Mouse (Mus musculus) T-helper 1 cell (primary cell): ENCODE results near the gene Rwdd2b.

Experiments
- in situ Hi-C: fragments of 300-600 bp; cut with MboI, MseI; formaldehyde crosslinking; loops from one replicate; pipeline ENCODE4 v1.15.1; 2025; ENCODE audit warnings: high pct_unique_total_duplicates

The Rwdd2b gene

DNA sequence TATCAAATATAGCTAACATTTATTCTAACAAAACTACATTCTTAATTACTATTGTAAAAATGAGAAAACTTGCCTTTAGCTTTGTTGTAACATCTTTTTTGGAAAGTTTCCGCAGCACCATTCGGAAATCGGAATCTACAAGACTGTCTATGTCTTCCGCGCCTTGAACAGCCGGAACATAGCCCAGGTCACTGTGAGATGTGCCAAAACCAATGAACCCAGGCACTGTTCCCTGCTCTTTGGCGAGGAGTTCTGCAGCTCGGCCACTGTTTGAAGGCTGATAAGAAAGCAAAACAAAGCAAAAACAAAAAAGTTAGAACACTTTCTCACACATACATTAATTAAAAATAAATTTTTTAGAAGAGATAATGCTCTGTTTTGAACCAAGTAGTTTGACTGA, 12.9 kb downstream of the Rwdd2b start:
- in situ Hi-C loops = no loop called here

DNA sequence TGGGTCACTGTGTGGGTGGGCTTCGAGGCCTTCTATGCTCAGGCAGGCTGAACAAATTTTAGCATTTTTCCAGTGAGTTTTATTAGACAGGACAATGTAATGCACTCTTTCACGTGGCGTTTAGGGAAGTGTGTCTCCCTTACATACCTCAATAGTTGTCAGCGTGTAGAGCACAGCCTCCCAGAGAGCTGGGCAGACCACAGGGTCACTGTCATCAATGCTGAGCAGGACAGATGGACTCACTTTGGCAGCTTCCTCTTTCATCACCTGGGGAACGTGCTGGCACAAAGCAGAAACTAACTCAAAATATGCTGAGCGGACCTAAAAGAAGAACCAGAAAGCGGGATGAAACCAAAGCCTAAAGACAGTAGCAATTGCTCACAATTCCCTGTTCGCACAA, 19.7 kb downstream of the Rwdd2b start:
- in situ Hi-C loops = no loop called here

DNA sequence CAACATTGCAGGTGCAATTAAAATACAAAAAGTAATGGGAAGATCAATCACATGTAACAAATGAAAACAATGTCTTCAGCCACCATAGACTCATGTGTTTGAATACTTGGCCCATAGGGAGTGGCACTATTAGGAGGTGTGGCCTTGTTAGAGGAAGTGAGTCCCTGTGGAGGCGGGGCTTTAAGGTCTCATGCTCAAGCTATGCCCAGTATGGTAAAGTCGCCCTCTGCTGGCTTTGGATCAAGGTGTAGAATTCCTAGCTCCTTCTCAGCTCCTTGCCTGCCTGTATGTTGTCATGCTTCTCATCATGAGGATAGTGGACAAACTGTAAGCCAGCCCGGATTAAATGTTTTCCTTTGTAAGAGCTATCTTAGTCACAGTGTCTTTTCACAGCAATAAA, 35.4 kb downstream of the Rwdd2b start:
- in situ Hi-C loops = no loop called here

DNA sequence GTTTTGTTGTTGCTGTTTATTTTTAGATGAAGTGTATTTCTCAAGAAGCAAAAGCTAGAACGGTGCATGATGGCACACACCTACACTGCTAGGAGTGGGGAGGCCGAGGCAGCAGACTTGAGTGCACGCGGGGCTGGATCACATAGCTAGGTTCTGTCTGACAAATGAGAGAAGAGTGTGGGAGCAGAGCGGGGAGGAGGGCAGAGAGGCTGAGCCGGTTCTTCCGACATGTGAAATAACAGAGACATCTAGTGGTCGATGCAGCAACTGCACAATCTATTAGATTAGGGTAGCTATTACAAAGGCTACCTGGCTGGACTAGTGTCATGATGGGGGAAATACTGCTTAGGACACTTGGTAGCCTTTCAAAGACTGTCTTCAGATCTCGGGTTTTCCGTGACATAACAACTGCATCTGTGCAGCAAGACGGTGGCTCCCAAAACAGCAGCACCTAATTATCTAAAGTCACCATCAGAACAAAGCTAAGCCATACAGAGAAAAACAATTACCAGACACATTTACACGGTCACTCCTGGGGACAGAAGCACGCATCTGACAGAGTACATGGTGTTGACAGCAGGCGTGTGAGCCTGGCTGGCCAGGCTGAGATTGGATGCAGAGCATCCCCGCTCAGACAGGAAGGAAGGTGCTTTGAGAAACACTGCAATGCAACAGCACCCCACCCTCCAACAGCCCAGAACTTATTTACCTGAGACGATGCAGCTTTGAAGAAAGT, 46.4 kb downstream of the Rwdd2b start:
- in situ Hi-C loops = no loop called here

DNA sequence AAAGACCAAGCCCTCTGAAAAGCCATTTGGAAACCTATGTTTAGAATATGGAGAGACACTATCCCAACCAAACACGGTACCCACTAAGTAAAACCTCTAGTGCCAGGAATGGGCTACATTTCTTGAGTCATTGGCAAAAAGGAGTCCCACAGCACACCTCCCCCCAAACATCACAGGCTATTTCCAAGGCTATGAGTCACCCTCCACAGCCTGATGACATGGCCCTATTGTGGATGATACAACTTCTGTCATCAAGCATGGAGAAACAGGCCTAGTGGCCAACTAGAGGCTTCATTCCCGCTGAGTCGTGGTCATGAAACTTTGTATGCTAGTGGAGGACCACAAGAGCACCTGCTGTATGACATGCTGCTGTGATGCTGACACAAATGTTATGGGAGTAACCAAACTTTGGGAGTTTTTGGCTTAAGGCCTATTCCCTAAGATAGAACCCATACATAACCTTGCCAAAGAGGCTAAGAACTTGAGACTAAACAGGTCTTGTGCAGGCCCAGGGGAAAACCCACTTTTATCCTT, 52.9 kb downstream of the Rwdd2b start:
- in situ Hi-C loops = no loop called here

DNA sequence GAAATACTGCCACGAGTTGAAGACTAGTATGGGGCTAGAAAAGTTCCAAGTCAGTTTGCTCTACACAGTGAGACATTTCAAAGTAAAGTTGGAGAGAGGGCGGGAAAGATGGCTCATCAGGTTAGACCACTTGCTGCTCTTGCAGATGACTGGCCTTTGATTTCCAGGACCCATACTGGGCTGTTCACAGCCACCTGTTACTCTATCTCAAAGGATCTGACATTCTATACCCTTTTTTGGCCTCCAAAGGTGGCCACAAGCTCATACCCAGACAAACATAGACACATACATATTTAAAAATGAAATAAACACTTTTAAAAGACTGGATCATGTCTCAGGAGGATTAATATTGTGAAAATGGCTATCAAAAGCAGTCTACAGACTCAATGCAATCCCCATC, 56.0 kb downstream of the Rwdd2b start:
- in situ Hi-C loops = no loop called here
